Mouse (Mus musculus) kidney, embryonic 15.5 days (tissue): ENCODE results near the gene Itga11. TPM values are rescaled to one million over a fixed set of nuclear protein-coding genes. Genes with fewer than 3 reads are reported as not detected.
A peak's percentile ranks its signal among the peaks of the same experiment; 100 is the strongest.

ENCODE experiments used
- ATAC-seq: fragments of 200-750 bp; cut with Nextera tagmentation; replicated peaks from 2 replicates; pipeline ENCODE4 v1.8.0; 2017; ENCODE audit warnings: moderate TSS enrichment; ENCODE audit not compliant: low FRiP score
- H3K27ac ChIP-seq: fragments of 300-500 bp; sonication (generic); 2 replicates; pipeline ENCODE4 v1.5.1; 2015; ENCODE audit warnings: mild to moderate bottlenecking, inconsistent platforms
- H3K27me3 ChIP-seq: fragments of 300-500 bp; sonication (generic); 2 replicates; pipeline ENCODE4 v1.6.1; 2015; ENCODE audit warnings: inconsistent platforms
- H3K36me3 ChIP-seq: fragments of 300-500 bp; sonication (generic); 2 replicates; pipeline ENCODE4 v1.6.1; 2015; ENCODE audit warnings: inconsistent platforms
- H3K4me1 ChIP-seq: fragments of 300-500 bp; sonication (generic); 2 replicates; pipeline ENCODE4 v1.6.1; 2015; ENCODE audit warnings: inconsistent platforms
- H3K4me2 ChIP-seq: fragments of 300-500 bp; sonication (generic); 2 replicates; pipeline ENCODE4 v1.6.1; 2015; ENCODE audit warnings: moderate library complexity, mild to moderate bottlenecking, inconsistent platforms
- H3K4me3 ChIP-seq: fragments of 300-500 bp; sonication (generic); replicated peaks from 2 replicates; pipeline ENCODE4 v1.5.1; 2015; ENCODE audit warnings: mild to moderate bottlenecking, inconsistent platforms
- H3K9ac ChIP-seq: fragments of 300-500 bp; sonication (generic); 2 replicates; pipeline ENCODE4 v1.6.1; 2015; ENCODE audit warnings: mild to moderate bottlenecking, inconsistent platforms
- H3K9me3 ChIP-seq: fragments of 300-500 bp; sonication (generic); replicated peaks from 2 replicates; pipeline ENCODE4 v1.6.1; 2016; ENCODE audit warnings: inconsistent platforms
- WGBS: fragments of 180-500 bp; shearing (Covaris S2); methylation state at CpG from one replicate; pipeline ENCODE4 v1.1.7; 2015; ENCODE audit warnings: mixed read lengths; 5-methylcytosine and 5-hydroxymethylcytosine counted together
- polyA plus RNA-seq: library from polyadenylated mRNA; unstranded; fragments of >200 nt; fragmentation: Nextera tagmentation; extraction: Ambion mirVana; gene quantifications from 2 replicates; pipeline ENCODE4 v1.2.1, GENCODE M21; 2015

Gene Itga11
- polyA plus RNA-seq: 1.2 and 1.4 TPM in 2 replicates

- peak; percentile 89 for ATAC-seq
- H3K9me3 ChIP-seq: no peaks in the 10 kb centered on the region
- peak within 1 kb of the TSS; percentile 30 for H3K9ac ChIP-seq
- H3K4me3 ChIP-seq: peak within 1 kb of the TSS; percentile 45
- no peaks in the 10 kb centered on the region for H3K36me3 ChIP-seq
- WGBS: under 1% methylated on average over 42 of the region's 45 CpGs
- no peak within 1 kb of the TSS for H3K27ac ChIP-seq
- H3K27me3 ChIP-seq: peaks cover 44% of the 10 kb centered on the region
- peaks cover 22% of the 10 kb centered on the region for H3K4me1 ChIP-seq
- peak within 1 kb of the TSS; percentile 92 for H3K4me2 ChIP-seq
Measured at GRCm38 (mm10) chr9:62677641-62678549, at the start of gene Itga11. Gene Itga11, plus strand, starts transcription at chr9:62677826.

- WGBS: 72% methylated on average over 10 of the region's 10 CpGs
- no peak for ATAC-seq
- no peak overlapping the region for H3K9ac ChIP-seq
- H3K4me3 ChIP-seq: no peak overlapping the region
- H3K4me1 ChIP-seq: peaks cover 17% of the 10 kb centered on the region
- no peak overlapping the region for H3K4me2 ChIP-seq
- no peak overlapping the region for H3K27ac ChIP-seq
- H3K27me3 ChIP-seq: no peaks in the 10 kb centered on the region
- H3K9me3 ChIP-seq: no peaks in the 10 kb centered on the region
- no peaks in the 10 kb centered on the region for H3K36me3 ChIP-seq
Measured at GRCm38 (mm10) chr9:62630631-62631240, 46.9 kb upstream of the Itga11 start.

GRCm38 (mm10) chr9:62632392-62632791, 45.2 kb upstream of the Itga11 start:
- no peaks in the 10 kb centered on the region for H3K9me3 ChIP-seq
- no peak overlapping the region for H3K4me3 ChIP-seq
- no peaks in the 10 kb centered on the region for H3K27me3 ChIP-seq
- no peak overlapping the region for H3K9ac ChIP-seq
- H3K36me3 ChIP-seq: no peaks in the 10 kb centered on the region
- no peak overlapping the region for H3K4me2 ChIP-seq
- ATAC-seq: no peak
- H3K4me1 ChIP-seq: peaks cover 11% of the 10 kb centered on the region
- WGBS: 42% methylated on average over 6 of the region's 6 CpGs
- no peak overlapping the region for H3K27ac ChIP-seq

GRCm38 (mm10) chr9:62638045-62638444, 39.6 kb upstream of the Itga11 start:
- Histone ChIP-seq H3K4me1 (no peaks in the 10 kb centered on the region), H3K4me3 (no peak overlapping the region), H3K27ac (no peak overlapping the region), H3K36me3 (no peaks in the 10 kb centered on the region), H3K9me3 (no peaks in the 10 kb centered on the region), H3K4me2 (no peak overlapping the region), H3K27me3 (no peaks in the 10 kb centered on the region), H3K9ac (no peak overlapping the region)
- ATAC-seq: no peak
- 47% methylated on average over 6 of the region's 6 CpGs for WGBS

- H3K27me3 ChIP-seq: no peaks in the 10 kb centered on the region
- no peaks in the 10 kb centered on the region for H3K4me1 ChIP-seq
- no peak overlapping the region for H3K27ac ChIP-seq
- H3K9me3 ChIP-seq: no peaks in the 10 kb centered on the region
- H3K4me3 ChIP-seq: no peak overlapping the region
- no peak overlapping the region for H3K9ac ChIP-seq
- WGBS: 73% methylated on average over 4 of the region's 4 CpGs
- no peaks in the 10 kb centered on the region for H3K36me3 ChIP-seq
- no peak overlapping the region for H3K4me2 ChIP-seq
- ATAC-seq: no peak
Measured at GRCm38 (mm10) chr9:62639686-62640085, 37.9 kb upstream of the Itga11 start.

GRCm38 (mm10) chr9:62640188-62640587, 37.4 kb upstream of the Itga11 start:
- Histone ChIP-seq H3K4me1 (no peaks in the 10 kb centered on the region), H3K4me2 (no peak overlapping the region), H3K9ac (no peak overlapping the region), H3K27ac (no peak overlapping the region), H3K9me3 (no peaks in the 10 kb centered on the region), H3K27me3 (no peaks in the 10 kb centered on the region), H3K4me3 (no peak overlapping the region), H3K36me3 (no peaks in the 10 kb centered on the region)
- no peak for ATAC-seq
- 89% methylated on average over 2 of the region's 2 CpGs for WGBS

GRCm38 (mm10) chr9:62645716-62646400, 31.8 kb upstream of the Itga11 start:
- Histone ChIP-seq H3K4me2 (no peak overlapping the region), H3K9ac (no peak overlapping the region), H3K27ac (no peak overlapping the region), H3K9me3 (no peaks in the 10 kb centered on the region), H3K27me3 (no peaks in the 10 kb centered on the region), H3K4me1 (peaks cover 6% of the 10 kb centered on the region), H3K4me3 (no peak overlapping the region), H3K36me3 (no peaks in the 10 kb centered on the region)
- WGBS: 75% methylated on average over 6 of the region's 6 CpGs
- ATAC-seq: no peak

GRCm38 (mm10) chr9:62646721-62647183, 30.9 kb upstream of the Itga11 start:
- Histone ChIP-seq H3K4me2 (no peak overlapping the region), H3K36me3 (no peaks in the 10 kb centered on the region), H3K4me1 (peaks cover 6% of the 10 kb centered on the region), H3K4me3 (no peak overlapping the region), H3K9me3 (no peaks in the 10 kb centered on the region), H3K27ac (no peak overlapping the region), H3K9ac (no peak overlapping the region), H3K27me3 (no peaks in the 10 kb centered on the region)
- WGBS: 46% methylated on average over 7 of the region's 7 CpGs
- no peak for ATAC-seq

- Histone ChIP-seq H3K36me3 (no peaks in the 10 kb centered on the region), H3K9ac (no peak overlapping the region), H3K4me1 (peaks cover 8% of the 10 kb centered on the region), H3K4me3 (no peak overlapping the region), H3K27me3 (no peaks in the 10 kb centered on the region), H3K9me3 (no peaks in the 10 kb centered on the region), H3K27ac (no peak overlapping the region), H3K4me2 (no peak overlapping the region)
- no peak for ATAC-seq
- 83% methylated on average over 3 of the region's 3 CpGs for WGBS
Measured at GRCm38 (mm10) chr9:62649444-62649843, 28.2 kb upstream of the Itga11 start.

- H3K4me2 ChIP-seq: no peak overlapping the region
- H3K27me3 ChIP-seq: no peaks in the 10 kb centered on the region
- H3K4me3 ChIP-seq: no peak overlapping the region
- no peak overlapping the region for H3K27ac ChIP-seq
- H3K9ac ChIP-seq: no peak overlapping the region
- no peaks in the 10 kb centered on the region for H3K36me3 ChIP-seq
- ATAC-seq: no peak
- peaks cover 9% of the 10 kb centered on the region for H3K4me1 ChIP-seq
- no peaks in the 10 kb centered on the region for H3K9me3 ChIP-seq
- 90% methylated on average over 6 of the region's 6 CpGs for WGBS
Measured at GRCm38 (mm10) chr9:62650764-62651163, 26.9 kb upstream of the Itga11 start.

- no peak for ATAC-seq
- Histone ChIP-seq H3K9ac (no peak overlapping the region), H3K36me3 (no peaks in the 10 kb centered on the region), H3K27me3 (no peaks in the 10 kb centered on the region), H3K4me1 (peaks cover 3% of the 10 kb centered on the region; the same call in 1 of the 2 replicates), H3K27ac (no peak overlapping the region), H3K4me3 (no peak overlapping the region), H3K4me2 (no peak overlapping the region), H3K9me3 (no peaks in the 10 kb centered on the region)
- 43% methylated on average over 6 of the region's 6 CpGs for WGBS
Measured at GRCm38 (mm10) chr9:62654336-62654735, 23.3 kb upstream of the Itga11 start.

- Histone ChIP-seq H3K4me3 (no peak overlapping the region), H3K27ac (no peak overlapping the region), H3K27me3 (no peaks in the 10 kb centered on the region), H3K9ac (no peak overlapping the region), H3K9me3 (no peaks in the 10 kb centered on the region), H3K4me1 (peaks cover 3% of the 10 kb centered on the region; the same call in 1 of the 2 replicates), H3K4me2 (no peak overlapping the region), H3K36me3 (no peaks in the 10 kb centered on the region)
- ATAC-seq: no peak
- 90% methylated on average over 3 of the region's 3 CpGs for WGBS
Measured at GRCm38 (mm10) chr9:62658016-62658415, 19.6 kb upstream of the Itga11 start.
